In the genomic region with DNA sequence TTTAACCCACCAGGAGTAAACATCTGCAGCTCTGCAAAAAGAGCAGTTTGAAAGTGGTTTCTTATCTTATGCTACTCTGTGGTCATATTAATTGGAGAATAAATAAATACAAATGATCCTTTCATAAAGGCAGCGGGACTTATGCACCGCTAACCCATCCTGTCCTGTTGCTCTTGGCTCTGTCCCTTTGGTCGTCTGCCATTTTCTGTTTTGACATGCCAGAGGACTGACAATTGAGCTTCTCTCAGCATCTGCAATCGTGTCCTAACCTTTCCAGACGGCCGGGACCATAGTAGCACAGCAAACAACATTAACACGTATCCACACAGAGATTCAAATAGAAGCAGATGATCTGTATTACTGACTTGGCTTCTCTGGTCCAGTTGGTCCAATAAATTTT, we compare ENCODE assay signal across 11 mouse cellular contexts. TPM values are rescaled to one million over a fixed set of nuclear protein-coding genes. Genes with fewer than 3 reads are reported as not detected.
A peak's percentile ranks its signal among the peaks of the same experiment; 100 is the strongest.
DNase-seq lines count a peak whose midpoint lies in the region; ATAC-seq and TF ChIP-seq lines count a peak whose summit lies in the region.
"Had no signal": no experiment of that assay in that cellular context is flagged by ENCODE, and none has a peak within 500 bp of the region (broad histone marks: within the 10 kb centered on the region; RNA-seq: fewer than 3 reads in every experiment).

No protein-coding gene starts in this region.

- no peak overlapping the region for H3K4me2 ChIP-seq in liver, embryonic 11.5 days
- H3K4me2 ChIP-seq in kidney, embryonic 15.5 days = no peak overlapping the region

- H3K27me3 ChIP-seq in liver, adult 2 months (ENCODE audit: control insufficient read depth, insufficient read depth, low read length) = no peaks in the 10 kb centered on the region
- H3K27me3 ChIP-seq in liver, embryonic 11.5 days (replicated peaks; ENCODE audit: control insufficient read depth, insufficient read depth, low read length) = no peaks in the 10 kb centered on the region
- no peaks in the 10 kb centered on the region for H3K27me3 ChIP-seq in kidney, embryonic 15.5 days
- H3K27me3 ChIP-seq: megakaryocyte, embryonic 14.5 days had no signal

- TF ChIP-seq CTCF in liver, adult 2 months (IDR thresholded peaks at IDR 0.05; ENCODE audit: low read depth, low read length) = no peak

- no peak overlapping the region for H3K4me3 ChIP-seq in liver, adult 2 months (ENCODE audit: insufficient read depth, low read depth, low read length)
- H3K4me3 ChIP-seq in liver, embryonic 11.5 days (ENCODE audit: low read depth, low read length) = no peak overlapping the region
- no peak overlapping the region for H3K4me3 ChIP-seq in kidney, embryonic 15.5 days (replicated peaks)

- 48% methylated on average over 7 of the region's 7 CpGs for WGBS in liver, adult 2 months
- 78% methylated on average over 7 of the region's 7 CpGs for WGBS in liver, embryonic 11.5 days
- 70% methylated on average over 7 of the region's 7 CpGs for WGBS in kidney, embryonic 15.5 days

- no peak for ATAC-seq in liver, embryonic 11.5 days (replicated peaks; ENCODE audit: low FRiP score)
- ATAC-seq in kidney, embryonic 15.5 days (replicated peaks; ENCODE audit: low FRiP score) = no peak; the same call in 1 of the 2 replicates
- ATAC-seq: intestine, embryonic 16.5 days had no signal

- no peak for TF ChIP-seq POLR2A in liver, adult 2 months (IDR thresholded peaks at IDR 0.05; ENCODE audit: extremely low read depth, insufficient read depth, low read length)

- DNase-seq in adrenal gland, adult 2 months = peak; percentile 48
- no peak for DNase-seq in adrenal gland, postnatal 4 days (ENCODE audit: low spot score in 2 of 2)
- DNase-seq in liver, adult 2 months (ENCODE audit: extremely low read depth, low read depth, low spot score) = peak; percentile 63
- no peak for DNase-seq in liver, embryonic 11.5 days (ENCODE audit: low spot score)
- peak; percentile 16 for DNase-seq in gonadal fat pad, adult 2 months (ENCODE audit: low read depth)
- no peak for DNase-seq in frontal cortex, postnatal 10 days (ENCODE audit: low spot score in 2 of 2)
- DNase-seq in spleen, adult 12 weeks (ENCODE audit: low spot score) = no peak

- H3K27ac ChIP-seq in liver, adult 2 months (replicated peaks; ENCODE audit: insufficient read depth, low read depth, low read length) = no peak overlapping the region
- H3K27ac ChIP-seq in liver, embryonic 11.5 days (ENCODE audit: low read depth, low read length) = no peak overlapping the region
- H3K27ac ChIP-seq in kidney, embryonic 15.5 days = 0 out of 2 replicates have a peak overlapping the region, but pooled peaks have one; percentile 10

- no peaks in the 10 kb centered on the region for H3K79me2 ChIP-seq in liver, adult 2 months (ENCODE audit: control insufficient read depth, insufficient read depth, low read length)

- no peaks in the 10 kb centered on the region for H3K9me3 ChIP-seq in liver, embryonic 11.5 days (ENCODE audit: control insufficient read depth, low read length)
- H3K9me3 ChIP-seq in kidney, embryonic 15.5 days (replicated peaks) = no peaks in the 10 kb centered on the region

- no peaks in the 10 kb centered on the region for H3K36me3 ChIP-seq in liver, adult 2 months (ENCODE audit: control insufficient read depth, insufficient read depth, low read length)
- H3K36me3 ChIP-seq in liver, embryonic 11.5 days (ENCODE audit: control insufficient read depth, insufficient read depth, low read length) = no peaks in the 10 kb centered on the region
- no peaks in the 10 kb centered on the region for H3K36me3 ChIP-seq in kidney, embryonic 15.5 days
- H3K36me3 ChIP-seq: G1E had no signal

- no peak overlapping the region for H3K9ac ChIP-seq in liver, adult 2 months (ENCODE audit: low read depth, low read length)
- no peak overlapping the region for H3K9ac ChIP-seq in liver, embryonic 11.5 days (ENCODE audit: low read depth, low read length)
- H3K9ac ChIP-seq in kidney, embryonic 15.5 days = no peak overlapping the region

- no peaks in the 10 kb centered on the region for H3K4me1 ChIP-seq in liver, adult 2 months (ENCODE audit: control insufficient read depth, insufficient read depth, low read length)
- no peaks in the 10 kb centered on the region for H3K4me1 ChIP-seq in liver, embryonic 11.5 days (replicated peaks; ENCODE audit: control insufficient read depth, insufficient read depth, low read length)
- H3K4me1 ChIP-seq in kidney, embryonic 15.5 days = peaks cover 17% of the 10 kb centered on the region
- H3K4me1 ChIP-seq: megakaryocyte, embryonic 14.5 days had no signal

RNA-seq across cellular contexts. Expression of gene Col6a6, which starts 53.1 kb away (rescaled TPM):
- total RNA-seq in adrenal gland, adult 2 months (2021) = 1 to 10 TPM; 1.1 to 2.1 TPM
- 0.25 and 0.26 TPM in 2 replicates for polyA plus RNA-seq in adrenal gland, adult 2 months (2012; rRNA removed)
- 10 to 100 TPM; 14.2 to 15.5 TPM for total RNA-seq in adrenal gland, postnatal 4 days (2021)
- 0.09 and 0.13 TPM in 2 replicates for total RNA-seq in liver, adult 2 months (2014; rRNA removed)
- 0.04 and 0.06 TPM in 2 replicates for polyA plus RNA-seq in liver, adult 2 months (2012; rRNA removed)
- polyA plus RNA-seq in liver, embryonic 11.5 days (2014; fragmentation: Nextera tagmentation; extraction: Ambion mirVana) = 0.16 and 0.21 TPM in 2 replicates
- 1.8 and 3.2 TPM in 2 replicates for polyA plus RNA-seq in gonadal fat pad, adult 2 months (2012; rRNA removed)
- polyA plus RNA-seq in kidney, embryonic 15.5 days (2015; fragmentation: Nextera tagmentation; extraction: Ambion mirVana) = 1.2 and 2.0 TPM in 2 replicates
- polyA plus RNA-seq: G1E had no signal

Comparison
In these comparisons a context has a peak if more than half of its experiments do, and no peak if none do; other contexts are left out.
1. DNase-seq: peak in adrenal gland, adult 2 months (single experiment), liver, adult 2 months (single experiment) and gonadal fat pad, adult 2 months (single experiment); none in adrenal gland, postnatal 4 days (0 of 2), liver, embryonic 11.5 days (single experiment), frontal cortex, postnatal 10 days (0 of 2) and spleen, adult 12 weeks (single experiment).